Mouse (Mus musculus) cerebellum, adult 2 months (tissue): Measurements from ENCODE around the gene Dst.

Experiments used
- CTCF ChIP-seq: fragments of 200-500 bp; IDR thresholded peaks from 2 replicates; pipeline ENCODE4 v1.5.1; 2011; ENCODE audit warnings: low read depth, mild to moderate bottlenecking, control low read depth, low read length, moderate library complexity, borderline replicate concordance; ENCODE audit not compliant: insufficient read depth
- POLR2A ChIP-seq: fragments of 200-500 bp; IDR thresholded peaks from 2 replicates; pipeline ENCODE4 v1.6.1; 2011; ENCODE audit warnings: low read length, control low read depth, borderline replicate concordance; ENCODE audit not compliant: insufficient read depth

DNA sequence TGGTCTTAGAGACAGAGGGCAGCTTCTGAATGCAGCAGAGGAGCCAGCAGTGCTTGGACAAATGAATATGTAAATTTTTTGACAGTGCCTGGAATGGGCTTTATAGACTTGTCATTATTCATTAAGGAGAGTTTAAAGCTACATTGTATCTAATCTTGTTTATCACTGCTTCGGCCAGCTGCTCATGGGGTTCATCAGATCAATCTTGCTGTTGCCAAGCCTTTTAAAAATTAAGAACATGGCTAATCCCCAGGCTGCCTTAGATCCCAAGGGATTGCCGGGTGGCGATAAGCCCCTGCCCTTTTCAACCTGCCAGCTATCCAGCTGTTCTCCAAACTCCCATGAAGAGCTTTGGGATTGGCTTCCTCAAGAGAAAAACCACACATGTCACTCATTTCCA lies 303.7 kb downstream of the Dst start:
- TF ChIP-seq CTCF (no peak), POLR2A (no peak)
